Mouse (Mus musculus): ENCODE data around the gene Sidt2. TPM values are rescaled to one million over a fixed set of nuclear protein-coding genes. Genes with fewer than 3 reads are reported as not detected.

Sidt2 gene
- polyA plus RNA-seq, 1 experiment from 2014 or later: 45.7 TPM

DNA sequence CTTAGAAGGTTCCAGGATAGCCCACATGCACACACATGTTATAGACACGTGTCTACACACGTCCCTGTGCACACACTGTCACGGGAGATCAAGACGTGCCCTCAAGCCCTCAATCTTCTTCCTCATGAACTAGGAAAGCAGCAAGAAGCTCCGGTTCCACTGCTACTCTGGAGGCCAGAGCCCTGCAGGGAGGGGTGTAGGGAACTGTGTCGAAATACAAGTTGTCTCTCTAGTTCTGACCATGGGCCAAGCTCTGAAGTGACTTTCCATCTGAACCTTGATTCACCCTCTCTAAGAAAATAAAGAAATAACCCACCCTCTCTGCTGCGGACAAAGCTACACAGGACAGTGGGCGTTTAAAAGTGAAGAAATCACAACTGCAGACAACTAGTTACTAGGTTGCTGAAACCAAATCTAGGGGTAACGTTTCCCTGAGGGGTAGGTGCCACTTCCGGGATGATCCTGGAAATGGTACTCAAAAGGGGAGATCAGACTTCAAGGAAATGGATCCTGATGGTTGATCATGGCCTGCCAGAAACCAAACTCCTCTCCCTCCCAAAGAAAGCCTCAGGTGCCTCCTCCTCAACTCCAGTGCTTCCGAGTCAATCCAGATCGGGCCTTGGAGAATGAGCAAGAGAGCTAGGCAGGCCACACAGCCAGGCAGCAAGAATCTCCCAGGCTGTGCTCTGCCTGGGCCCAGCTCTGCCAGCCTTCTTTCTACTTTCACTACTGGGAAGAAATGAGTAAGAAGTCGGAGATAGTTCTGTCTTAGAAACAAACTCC is 1.4 kb downstream of the Sidt2 start:
- Histone ChIP-seq H3K9me3 (ENCODE audit: control insufficient read depth, low read length) (no peaks in the 10 kb centered on the region), H3K4me2 (ENCODE audit: low read depth, low read length) (peak overlapping the region; percentile 86), H3K27ac (ENCODE audit: low read depth, low read length) (no peak overlapping the region), H3K4me1 (ENCODE audit: control insufficient read depth, insufficient read depth, low read length) (peaks cover 20% of the 10 kb centered on the region), H3K27me3 (ENCODE audit: control insufficient read depth, insufficient read depth, low read length) (no peaks in the 10 kb centered on the region), H3K36me3 (ENCODE audit: control insufficient read depth, insufficient read depth, low read length) (peaks cover 24% of the 10 kb centered on the region), H3K9ac (replicated peaks; ENCODE audit: low read depth, low read length) (peak overlapping the region; percentile 86), H3K4me3 (ENCODE audit: low read depth, low read length) (peak overlapping the region; percentile 92)
- no peak for ATAC-seq (ENCODE audit: low read depth)
- WGBS: 67% methylated on average over 13 of the region's 13 CpGs

DNA sequence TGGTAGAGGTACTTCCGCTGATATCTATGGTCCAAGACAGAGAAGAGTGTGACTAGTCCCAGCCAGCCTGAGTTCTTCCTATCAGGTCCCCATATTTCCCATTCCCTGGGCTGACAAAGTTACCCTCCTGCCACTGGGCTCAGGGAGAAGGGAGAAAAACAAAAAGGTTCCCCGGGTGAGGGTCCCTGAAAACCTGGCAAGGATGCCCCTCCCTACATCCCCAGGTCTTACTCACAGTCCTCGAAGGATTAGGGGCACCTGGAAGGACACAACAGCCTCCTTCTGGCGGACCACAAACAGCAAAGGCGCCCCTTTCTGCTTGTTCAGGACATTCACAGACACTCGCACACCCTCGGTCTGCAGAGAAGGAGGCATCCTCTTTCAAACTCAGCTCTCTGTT is 2.2 kb downstream of the Sidt2 start:
- Histone ChIP-seq H3K4me2 (ENCODE audit: low read depth, low read length) (no peak overlapping the region; the same call in 1 of the 2 replicates), H3K9ac (replicated peaks; ENCODE audit: low read depth, low read length) (no peak overlapping the region), H3K4me1 (ENCODE audit: control insufficient read depth, insufficient read depth, low read length) (peaks cover 20% of the 10 kb centered on the region), H3K4me3 (ENCODE audit: low read depth, low read length) (no peak overlapping the region), H3K9me3 (ENCODE audit: control insufficient read depth, low read length) (no peaks in the 10 kb centered on the region), H3K36me3 (ENCODE audit: control insufficient read depth, insufficient read depth, low read length) (peaks cover 28% of the 10 kb centered on the region), H3K27ac (ENCODE audit: low read depth, low read length) (no peak overlapping the region), H3K27me3 (ENCODE audit: control insufficient read depth, insufficient read depth, low read length) (no peaks in the 10 kb centered on the region)
- 82% methylated on average over 7 of the region's 7 CpGs for WGBS
- ATAC-seq (ENCODE audit: low read depth): no peak

- peaks cover 20% of the 10 kb centered on the region for H3K4me1 ChIP-seq (ENCODE audit: control insufficient read depth, insufficient read depth, low read length)
- WGBS: 88% methylated on average over 4 of the region's 4 CpGs
- H3K36me3 ChIP-seq (ENCODE audit: control insufficient read depth, insufficient read depth, low read length): peaks cover 34% of the 10 kb centered on the region
- H3K9me3 ChIP-seq (ENCODE audit: control insufficient read depth, low read length): no peaks in the 10 kb centered on the region
- no peak overlapping the region for H3K9ac ChIP-seq (replicated peaks; ENCODE audit: low read depth, low read length)
- no peak overlapping the region for H3K4me2 ChIP-seq (ENCODE audit: low read depth, low read length)
- no peaks in the 10 kb centered on the region for H3K27me3 ChIP-seq (ENCODE audit: control insufficient read depth, insufficient read depth, low read length)
- H3K4me3 ChIP-seq (ENCODE audit: low read depth, low read length): no peak overlapping the region
- no peak for ATAC-seq (ENCODE audit: low read depth)
- H3K27ac ChIP-seq (ENCODE audit: low read depth, low read length): no peak overlapping the region
Observed at GRCm38 (mm10) chr9:45952057-45952456, 3.0 kb downstream of the Sidt2 start.

GRCm38 (mm10) chr9:45946872-45947183 is 8.2 kb downstream of the Sidt2 start:
- H3K9me3 ChIP-seq (ENCODE audit: control insufficient read depth, low read length): no peaks in the 10 kb centered on the region
- H3K36me3 ChIP-seq (ENCODE audit: control insufficient read depth, insufficient read depth, low read length): peaks cover 71% of the 10 kb centered on the region
- no peak overlapping the region for H3K4me2 ChIP-seq (ENCODE audit: low read depth, low read length)
- no peaks in the 10 kb centered on the region for H3K4me1 ChIP-seq (ENCODE audit: control insufficient read depth, insufficient read depth, low read length)
- no peak for ATAC-seq (ENCODE audit: low read depth)
- H3K27ac ChIP-seq (ENCODE audit: low read depth, low read length): no peak overlapping the region
- 87% methylated on average over 10 of the region's 10 CpGs for WGBS
- no peaks in the 10 kb centered on the region for H3K27me3 ChIP-seq (ENCODE audit: control insufficient read depth, insufficient read depth, low read length)
- no peak overlapping the region for H3K4me3 ChIP-seq (ENCODE audit: low read depth, low read length)
- H3K9ac ChIP-seq (replicated peaks; ENCODE audit: low read depth, low read length): no peak overlapping the region

DNA sequence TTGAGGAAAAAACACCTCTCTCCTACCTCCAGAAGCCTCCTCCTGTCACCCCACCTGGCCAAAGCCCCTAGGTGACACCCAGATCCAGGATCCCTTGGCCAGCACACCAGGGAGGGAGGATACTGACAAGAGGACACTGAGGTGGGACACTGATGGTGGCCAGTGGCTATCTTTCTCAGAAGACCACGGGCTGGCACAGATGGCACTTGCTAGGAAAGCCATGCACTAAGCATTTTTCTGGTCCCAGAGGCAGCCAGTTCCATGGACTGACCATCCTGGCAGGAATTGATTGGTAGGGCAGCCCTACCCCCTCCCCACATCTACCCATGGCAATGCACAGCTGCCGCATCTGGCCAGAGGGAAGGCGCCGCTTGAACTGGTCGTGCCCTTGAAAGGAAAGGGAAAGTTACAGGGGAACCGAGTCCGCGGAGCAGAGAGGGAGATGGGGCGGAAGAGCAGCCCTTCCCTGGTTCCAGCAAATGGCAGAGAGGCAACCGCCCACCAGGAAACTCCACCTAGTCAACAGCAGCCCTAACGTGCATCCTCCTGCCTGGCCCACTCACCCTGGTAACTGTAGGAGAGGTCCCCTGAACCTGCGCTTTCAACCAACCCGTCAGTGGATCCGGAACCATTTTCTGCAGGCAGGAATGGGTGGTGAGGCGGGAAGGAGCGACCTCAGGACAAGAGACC is 8.7 kb downstream of the Sidt2 start:
- H3K9ac ChIP-seq (replicated peaks; ENCODE audit: low read depth, low read length): no peak overlapping the region

DNA sequence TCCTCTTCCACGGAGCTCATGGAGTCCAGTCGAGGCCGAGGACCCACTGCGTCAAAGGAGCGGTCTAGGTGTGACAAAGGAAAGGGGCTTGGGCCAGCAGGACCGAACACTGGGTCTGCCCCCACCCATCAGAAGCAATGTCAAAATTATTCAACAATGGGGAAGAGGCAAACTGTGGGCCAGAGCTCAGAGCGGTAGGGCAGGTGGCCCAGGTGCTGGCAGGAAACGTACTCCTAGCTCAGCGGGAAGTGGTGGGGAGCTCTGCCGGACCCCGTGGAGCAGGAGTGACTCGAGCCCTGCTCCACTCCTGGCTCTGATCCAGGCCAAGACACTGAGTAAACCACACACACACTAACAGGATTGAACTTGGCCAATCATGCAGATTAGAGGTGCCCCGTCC is 9.3 kb downstream of the Sidt2 start:
- Histone ChIP-seq H3K27ac (ENCODE audit: low read depth, low read length) (no peak overlapping the region), H3K4me2 (ENCODE audit: low read depth, low read length) (no peak overlapping the region), H3K9ac (replicated peaks; ENCODE audit: low read depth, low read length) (no peak overlapping the region), H3K4me1 (ENCODE audit: control insufficient read depth, insufficient read depth, low read length) (no peaks in the 10 kb centered on the region), H3K9me3 (ENCODE audit: control insufficient read depth, low read length) (no peaks in the 10 kb centered on the region), H3K4me3 (ENCODE audit: low read depth, low read length) (no peak overlapping the region), H3K27me3 (ENCODE audit: control insufficient read depth, insufficient read depth, low read length) (no peaks in the 10 kb centered on the region), H3K36me3 (ENCODE audit: control insufficient read depth, insufficient read depth, low read length) (peaks cover 72% of the 10 kb centered on the region)
- ATAC-seq (ENCODE audit: low read depth): no peak
- 87% methylated on average over 13 of the region's 13 CpGs for WGBS

More for the DNA sequence above, 8.7 kb downstream of the Sidt2 start:
- Histone ChIP-seq H3K36me3 (ENCODE audit: control insufficient read depth, insufficient read depth, low read length) (peaks cover 71% of the 10 kb centered on the region), H3K9me3 (ENCODE audit: control insufficient read depth, low read length) (no peaks in the 10 kb centered on the region), H3K4me1 (ENCODE audit: control insufficient read depth, insufficient read depth, low read length) (no peaks in the 10 kb centered on the region), H3K4me2 (ENCODE audit: low read depth, low read length) (no peak overlapping the region), H3K27ac (ENCODE audit: low read depth, low read length) (no peak overlapping the region), H3K4me3 (ENCODE audit: low read depth, low read length) (no peak overlapping the region), H3K27me3 (ENCODE audit: control insufficient read depth, insufficient read depth, low read length) (no peaks in the 10 kb centered on the region)
- 90% methylated on average over 16 of the region's 16 CpGs for WGBS
- no peak for ATAC-seq (ENCODE audit: low read depth)

DNA sequence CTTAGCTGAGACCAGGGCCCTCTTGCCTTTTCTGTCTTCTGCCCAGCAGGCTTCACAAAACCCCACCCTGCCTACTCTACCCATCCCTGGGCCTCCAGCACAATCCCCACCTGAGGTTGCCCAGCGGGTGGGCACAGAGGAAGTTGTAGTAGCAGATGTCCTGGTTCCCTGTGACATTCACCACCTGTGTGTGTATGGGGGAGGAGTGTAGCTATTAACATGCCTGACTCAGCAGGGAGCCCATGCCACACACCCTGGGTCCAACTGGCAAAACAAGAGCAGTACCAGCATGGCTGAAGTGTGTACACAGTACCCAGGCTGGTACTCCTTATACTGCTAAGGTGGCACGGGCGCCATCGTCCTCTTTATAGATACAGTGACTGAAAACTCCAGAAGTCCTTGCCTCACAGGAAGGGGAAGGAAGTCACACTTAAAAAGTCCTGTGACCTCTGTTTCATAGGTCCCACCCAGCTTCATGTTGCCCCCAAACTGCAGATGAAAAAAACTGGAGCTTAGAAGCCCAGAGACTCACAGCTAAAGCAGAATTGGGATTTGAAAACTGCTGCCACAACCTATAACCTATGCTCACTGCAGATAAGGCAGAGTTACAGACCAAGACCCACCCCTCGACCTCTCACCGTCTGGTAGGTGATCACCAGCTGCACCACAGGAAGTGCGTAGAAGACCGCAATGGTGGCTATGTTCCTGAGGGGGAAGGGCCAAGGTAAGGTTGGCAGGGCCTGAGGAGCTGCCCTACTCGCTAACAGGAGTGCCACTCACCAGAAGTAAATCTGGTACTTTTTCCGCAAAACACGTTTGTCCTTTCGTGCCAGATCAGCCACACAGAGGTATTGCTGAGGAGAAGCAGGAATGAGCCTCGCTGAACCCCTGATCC is 10.3 kb downstream of the Sidt2 start:
- Histone ChIP-seq H3K4me2 (ENCODE audit: low read depth, low read length) (no peak overlapping the region), H3K9ac (replicated peaks; ENCODE audit: low read depth, low read length) (no peak overlapping the region), H3K4me3 (ENCODE audit: low read depth, low read length) (no peak overlapping the region), H3K9me3 (ENCODE audit: control insufficient read depth, low read length) (no peaks in the 10 kb centered on the region), H3K4me1 (ENCODE audit: control insufficient read depth, insufficient read depth, low read length) (no peaks in the 10 kb centered on the region), H3K27ac (ENCODE audit: low read depth, low read length) (no peak overlapping the region), H3K36me3 (ENCODE audit: control insufficient read depth, insufficient read depth, low read length) (peaks cover 62% of the 10 kb centered on the region), H3K27me3 (ENCODE audit: control insufficient read depth, insufficient read depth, low read length) (no peaks in the 10 kb centered on the region)
- 92% methylated on average over 13 of the region's 13 CpGs for WGBS
- ATAC-seq (ENCODE audit: low read depth): no peak

GRCm38 (mm10) chr9:45943628-45944505 is 11.2 kb downstream of the Sidt2 start:
- Histone ChIP-seq H3K4me3 (ENCODE audit: low read depth, low read length) (no peak overlapping the region), H3K27me3 (ENCODE audit: control insufficient read depth, insufficient read depth, low read length) (no peaks in the 10 kb centered on the region), H3K9me3 (ENCODE audit: control insufficient read depth, low read length) (no peaks in the 10 kb centered on the region), H3K9ac (replicated peaks; ENCODE audit: low read depth, low read length) (no peak overlapping the region), H3K4me1 (ENCODE audit: control insufficient read depth, insufficient read depth, low read length) (no peaks in the 10 kb centered on the region), H3K36me3 (ENCODE audit: control insufficient read depth, insufficient read depth, low read length) (peaks cover 61% of the 10 kb centered on the region), H3K4me2 (ENCODE audit: low read depth, low read length) (no peak overlapping the region), H3K27ac (ENCODE audit: low read depth, low read length) (no peak overlapping the region)
- ATAC-seq (ENCODE audit: low read depth): no peak
- WGBS: 91% methylated on average over 8 of the region's 8 CpGs
